Mouse (Mus musculus): ENCODE data around the gene Stam2.

DNA sequence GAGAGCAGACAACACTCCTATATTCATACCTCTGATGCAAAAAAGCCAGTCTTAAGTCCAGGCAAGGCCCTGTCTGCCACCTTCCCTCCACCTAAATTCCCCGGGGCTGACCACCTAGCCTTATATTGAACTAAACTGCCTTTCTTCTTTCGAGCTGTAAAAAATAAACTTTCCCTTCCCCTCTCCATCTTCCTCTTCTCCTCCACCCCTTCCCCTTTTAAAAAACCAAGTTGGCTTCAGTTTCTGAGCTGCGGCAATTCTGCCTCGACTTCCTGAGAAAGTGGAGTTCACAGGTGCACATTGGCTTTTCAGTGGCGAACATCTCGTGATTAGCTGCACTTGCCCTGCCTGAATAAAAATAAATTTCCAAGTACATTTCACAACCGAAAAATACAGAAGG lies 20.4 kb upstream of the Stam2 start:
- TF ChIP-seq POLR2A (IDR thresholded peaks at IDR 0.05; ENCODE audit: insufficient read depth, low read depth, low read length) (no peak), CTCF (IDR thresholded peaks at IDR 0.05; ENCODE audit: insufficient read depth, low read depth, low read length) (no peak)
